Mouse (Mus musculus): ENCODE data around the gene Usp4. TPM values are rescaled to one million over a fixed set of nuclear protein-coding genes. Genes with fewer than 3 reads are reported as not detected.

The Usp4 gene
- polyA plus RNA-seq, 1 experiment = 89.4 TPM

DNA sequence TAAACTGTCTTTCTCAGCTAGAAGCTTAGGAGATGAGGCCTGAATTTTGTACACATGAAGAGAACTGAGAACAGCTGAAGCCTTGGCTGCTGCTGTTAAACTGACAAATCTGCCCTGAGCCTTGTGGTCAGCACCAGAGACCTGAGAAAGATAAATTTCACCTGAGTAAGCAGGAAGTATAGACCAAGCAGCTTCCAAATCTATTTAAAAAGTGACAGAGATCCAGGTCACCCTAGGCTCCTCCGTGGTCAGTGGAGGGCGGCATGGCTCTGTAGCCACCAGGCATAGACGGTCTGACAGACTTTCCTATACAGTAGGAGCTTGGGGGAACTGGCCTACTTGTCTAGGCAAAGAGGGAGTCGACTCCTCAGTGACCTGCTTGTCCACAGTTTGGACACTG, 39.2 kb downstream of the Usp4 start:
- no peak for TF ChIP-seq TCF12 (IDR thresholded peaks at IDR 0.05; ENCODE audit: insufficient read depth, poor library complexity, severe bottlenecking)
- no peak for TF ChIP-seq MAX (IDR thresholded peaks at IDR 0.05; ENCODE audit: low read depth)
- no peak for TF ChIP-seq MYOG (IDR thresholded peaks at IDR 0.05; ENCODE audit: control insufficient read depth in 1 of 3, insufficient read depth in 1 of 3, insufficient read length in 2 of 3, low read depth in 2 of 3)
- no peak for TF ChIP-seq CEBPB (IDR thresholded peaks at IDR 0.05; ENCODE audit: insufficient read depth, poor library complexity, severe bottlenecking)
- TF ChIP-seq POLR2AphosphoS2 (IDR thresholded peaks at IDR 0.05; ENCODE audit: insufficient read length, low read depth) = no peak
- no peak for TF ChIP-seq E2F4 (IDR thresholded peaks at IDR 0.05; ENCODE audit: insufficient read depth)
- no peak for TF ChIP-seq REST (IDR thresholded peaks at IDR 0.05; ENCODE audit: insufficient read depth, insufficient read length)
- no peak for TF ChIP-seq SRF (IDR thresholded peaks at IDR 0.05; ENCODE audit: control insufficient read depth, insufficient read length, low read depth)
- TF ChIP-seq MYOD1 (IDR thresholded peaks at IDR 0.05; ENCODE audit: control insufficient read depth in 1 of 3, insufficient read length in 2 of 3, low read depth in 2 of 3) = no peak
- no peak for TF ChIP-seq USF1 (IDR thresholded peaks at IDR 0.05; ENCODE audit: low read depth)
- TF ChIP-seq POLR2A (IDR thresholded peaks at IDR 0.05; ENCODE audit: insufficient read length, low read depth) = no peak
- no peak for TF ChIP-seq TCF3 (IDR thresholded peaks at IDR 0.05; ENCODE audit: insufficient read length, low read depth)
- Histone ChIP-seq H3K79me2 (ENCODE audit: control insufficient read depth, insufficient read depth) (no peaks in the 10 kb centered on the region), H3ac (ENCODE audit: control insufficient read depth, insufficient read length) (no peak overlapping the region), H3K36me3 (ENCODE audit: control insufficient read depth, insufficient read depth) (peaks cover 32% of the 10 kb centered on the region), H3K4me2 (ENCODE audit: low read depth) (no peak overlapping the region), H3K27me3 (ENCODE audit: control insufficient read depth, insufficient read depth, insufficient read length) (no peaks in the 10 kb centered on the region), H3K4me3 (no peak overlapping the region)

- Histone ChIP-seq H3ac (ENCODE audit: control insufficient read depth, insufficient read length) (no peak overlapping the region), H3K79me2 (ENCODE audit: control insufficient read depth, insufficient read depth) (no peaks in the 10 kb centered on the region), H3K4me2 (ENCODE audit: low read depth) (no peak overlapping the region), H3K27me3 (ENCODE audit: control insufficient read depth, insufficient read depth, insufficient read length) (no peaks in the 10 kb centered on the region), H3K36me3 (ENCODE audit: control insufficient read depth, insufficient read depth) (peaks cover 33% of the 10 kb centered on the region), H3K4me3 (no peak overlapping the region)
- TF ChIP-seq MYOD1 (IDR thresholded peaks at IDR 0.05; ENCODE audit: control insufficient read depth in 1 of 3, insufficient read length in 2 of 3, low read depth in 2 of 3) (no peak), MAX (IDR thresholded peaks at IDR 0.05; ENCODE audit: low read depth) (no peak), REST (IDR thresholded peaks at IDR 0.05; ENCODE audit: insufficient read depth, insufficient read length) (no peak), E2F4 (IDR thresholded peaks at IDR 0.05; ENCODE audit: insufficient read depth) (no peak), MYOG (IDR thresholded peaks at IDR 0.05; ENCODE audit: control insufficient read depth in 1 of 3, insufficient read depth in 1 of 3, insufficient read length in 2 of 3, low read depth in 2 of 3) (no peak), SRF (IDR thresholded peaks at IDR 0.05; ENCODE audit: control insufficient read depth, insufficient read length, low read depth) (no peak), TCF3 (IDR thresholded peaks at IDR 0.05; ENCODE audit: insufficient read length, low read depth) (no peak), USF1 (IDR thresholded peaks at IDR 0.05; ENCODE audit: low read depth) (no peak), CEBPB (IDR thresholded peaks at IDR 0.05; ENCODE audit: insufficient read depth, poor library complexity, severe bottlenecking) (no peak), POLR2A (IDR thresholded peaks at IDR 0.05; ENCODE audit: insufficient read length, low read depth) (no peak), POLR2AphosphoS2 (IDR thresholded peaks at IDR 0.05; ENCODE audit: insufficient read length, low read depth) (no peak), TCF12 (IDR thresholded peaks at IDR 0.05; ENCODE audit: insufficient read depth, poor library complexity, severe bottlenecking) (no peak)
Measured at GRCm38 (mm10) chr9:108388601-108389000, 40.9 kb downstream of the Usp4 start.

- peaks cover 33% of the 10 kb centered on the region for H3K36me3 ChIP-seq (ENCODE audit: control insufficient read depth, insufficient read depth)
- no peaks in the 10 kb centered on the region for H3K27me3 ChIP-seq (ENCODE audit: control insufficient read depth, insufficient read depth, insufficient read length)
- no peak for TF ChIP-seq REST (IDR thresholded peaks at IDR 0.05; ENCODE audit: insufficient read depth, insufficient read length)
- no peak for TF ChIP-seq USF1 (IDR thresholded peaks at IDR 0.05; ENCODE audit: low read depth)
- no peak for TF ChIP-seq TCF3 (IDR thresholded peaks at IDR 0.05; ENCODE audit: insufficient read length, low read depth)
- TF ChIP-seq CEBPB (IDR thresholded peaks at IDR 0.05; ENCODE audit: insufficient read depth, poor library complexity, severe bottlenecking) = no peak
- no peak for TF ChIP-seq POLR2A (IDR thresholded peaks at IDR 0.05; ENCODE audit: insufficient read length, low read depth)
- no peak for TF ChIP-seq MAX (IDR thresholded peaks at IDR 0.05; ENCODE audit: low read depth)
- TF ChIP-seq TCF12 (IDR thresholded peaks at IDR 0.05; ENCODE audit: insufficient read depth, poor library complexity, severe bottlenecking) = no peak
- no peak for TF ChIP-seq E2F4 (IDR thresholded peaks at IDR 0.05; ENCODE audit: insufficient read depth)
- no peak for TF ChIP-seq MYOG (IDR thresholded peaks at IDR 0.05; ENCODE audit: control insufficient read depth in 1 of 3, insufficient read depth in 1 of 3, insufficient read length in 2 of 3, low read depth in 2 of 3)
- no peak for TF ChIP-seq POLR2AphosphoS2 (IDR thresholded peaks at IDR 0.05; ENCODE audit: insufficient read length, low read depth)
- TF ChIP-seq SRF (IDR thresholded peaks at IDR 0.05; ENCODE audit: control insufficient read depth, insufficient read length, low read depth) = no peak
- TF ChIP-seq MYOD1 (IDR thresholded peaks at IDR 0.05; ENCODE audit: control insufficient read depth in 1 of 3, insufficient read length in 2 of 3, low read depth in 2 of 3) = no peak
- H3K79me2 ChIP-seq (ENCODE audit: control insufficient read depth, insufficient read depth) = no peaks in the 10 kb centered on the region
- no peak overlapping the region for H3K4me2 ChIP-seq (ENCODE audit: low read depth)
- H3ac ChIP-seq (ENCODE audit: control insufficient read depth, insufficient read length) = no peak overlapping the region
- no peak overlapping the region for H3K4me3 ChIP-seq
Measured at GRCm38 (mm10) chr9:108389220-108389619, 41.6 kb downstream of the Usp4 start.

DNA sequence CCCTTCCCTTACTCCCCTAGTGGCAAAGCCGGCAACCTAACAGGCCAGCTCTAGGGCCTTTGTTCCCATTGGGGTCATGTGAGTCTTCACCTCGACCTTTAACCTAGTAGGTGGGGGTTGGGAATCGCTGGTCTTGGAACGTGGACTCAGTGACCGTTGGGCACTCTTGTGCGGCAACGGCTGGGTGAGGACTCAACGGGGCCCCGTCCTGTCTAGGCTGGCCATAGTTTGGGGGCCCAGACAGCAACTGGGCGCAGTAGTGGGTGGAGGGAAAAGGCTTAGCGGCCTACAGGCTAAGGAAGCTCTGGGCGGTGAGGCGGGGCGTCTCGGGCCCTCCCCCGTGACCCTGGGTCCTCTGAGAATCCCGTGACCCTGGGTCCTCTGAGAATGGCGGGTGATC, 45.0 kb downstream of the Usp4 start, which contains the start of gene 1700102P08Rik:
Gene 1700102P08Rik (plus strand): TSS at position 130 of the 400 bp plus-strand sequence.
- H3K4me2 ChIP-seq (ENCODE audit: low read depth) = no peak within 1 kb of the TSS
- H3ac ChIP-seq (ENCODE audit: control insufficient read depth, insufficient read length) = no peak within 1 kb of the TSS
- no peaks in the 10 kb centered on the region for H3K27me3 ChIP-seq (ENCODE audit: control insufficient read depth, insufficient read depth, insufficient read length)
- no peak within 1 kb of the TSS for H3K4me3 ChIP-seq
- TF ChIP-seq TCF3 (IDR thresholded peaks at IDR 0.05; ENCODE audit: insufficient read length, low read depth) (no peak), E2F4 (IDR thresholded peaks at IDR 0.05; ENCODE audit: insufficient read depth) (no peak), SRF (IDR thresholded peaks at IDR 0.05; ENCODE audit: control insufficient read depth, insufficient read length, low read depth) (no peak), MAX (IDR thresholded peaks at IDR 0.05; ENCODE audit: low read depth) (no peak), MYOG (IDR thresholded peaks at IDR 0.05; ENCODE audit: control insufficient read depth in 1 of 3, insufficient read depth in 1 of 3, insufficient read length in 2 of 3, low read depth in 2 of 3) (no peak), TCF12 (IDR thresholded peaks at IDR 0.05; ENCODE audit: insufficient read depth, poor library complexity, severe bottlenecking) (no peak), REST (IDR thresholded peaks at IDR 0.05; ENCODE audit: insufficient read depth, insufficient read length) (no peak), USF1 (IDR thresholded peaks at IDR 0.05; ENCODE audit: low read depth) (no peak), POLR2A (IDR thresholded peaks at IDR 0.05; ENCODE audit: insufficient read length, low read depth) (no peak), CEBPB (IDR thresholded peaks at IDR 0.05; ENCODE audit: insufficient read depth, poor library complexity, severe bottlenecking) (no peak)
- no peaks in the 10 kb centered on the region for H3K79me2 ChIP-seq (ENCODE audit: control insufficient read depth, insufficient read depth)
- H3K36me3 ChIP-seq (ENCODE audit: control insufficient read depth, insufficient read depth) = peaks cover 18% of the 10 kb centered on the region

Measured in myocyte (in vitro differentiated cells).